Mouse (Mus musculus) testis, adult 2 months (tissue): ENCODE data around the gene Rab10. TPM values are rescaled to one million over a fixed set of nuclear protein-coding genes. Genes with fewer than 3 reads are reported as not detected.
A peak's percentile ranks its signal among the peaks of the same experiment; 100 is the strongest.

Experiments used
- H3K27ac ChIP-seq: fragments of 200-500 bp; 2 replicates; pipeline ENCODE4 v1.5.1; 2012; ENCODE audit warnings: low read depth, low read length; ENCODE audit not compliant: control insufficient read depth, insufficient read depth
- H3K27me3 ChIP-seq: fragments of 200-500 bp; 2 replicates; pipeline ENCODE4 v1.6.1; 2012; ENCODE audit warnings: mild to moderate bottlenecking, low read length, moderate library complexity; ENCODE audit not compliant: control insufficient read depth, insufficient read depth
- H3K36me3 ChIP-seq: fragments of 200-500 bp; 2 replicates; pipeline ENCODE4 v1.6.1; 2012; ENCODE audit warnings: mild to moderate bottlenecking, low read length; ENCODE audit not compliant: control insufficient read depth, insufficient read depth
- H3K4me1 ChIP-seq: fragments of 200-500 bp; 2 replicates; pipeline ENCODE4 v1.6.1; 2012; ENCODE audit warnings: low read length; ENCODE audit not compliant: control insufficient read depth, insufficient read depth
- H3K4me3 ChIP-seq: fragments of 200-500 bp; 2 replicates; pipeline ENCODE4 v1.5.1; 2012; ENCODE audit warnings: low read depth, mild to moderate bottlenecking, low read length, moderate library complexity, mixed read lengths; ENCODE audit not compliant: control insufficient read depth
- CTCF ChIP-seq: fragments of 200-500 bp; IDR thresholded peaks from 2 replicates; pipeline ENCODE4 v1.5.1; 2012; ENCODE audit warnings: low read depth, mild to moderate bottlenecking, inconsistent platforms, low read length, moderate library complexity; ENCODE audit not compliant: control insufficient read depth, insufficient read depth, insufficient replicate concordance
- POLR2A ChIP-seq: fragments of 200-500 bp; IDR thresholded peaks from 2 replicates; pipeline ENCODE4 v1.6.1; 2012; ENCODE audit warnings: low read depth, mild to moderate bottlenecking, inconsistent platforms, low read length, moderate library complexity; ENCODE audit not compliant: control insufficient read depth
- polyA plus RNA-seq: library from polyadenylated mRNA; depleted of rRNA; stranded (reverse); fragments of >200 nt; gene quantifications from 2 replicates; pipeline ENCODE4 v1.2.3, GENCODE M21; 2012

Gene Rab10
- polyA plus RNA-seq, 1 experiment, result 15.3 TPM

GRCm38 (mm10) chr12:3264449-3264848 is 45.3 kb downstream of the Rab10 start:
- no peaks in the 10 kb centered on the region for H3K27me3 ChIP-seq
- H3K4me1 ChIP-seq, result peaks cover 2% of the 10 kb centered on the region; the same call in 1 of the 2 replicates
- no peak overlapping the region for H3K4me3 ChIP-seq
- TF ChIP-seq CTCF (no peak), POLR2A (no peak)
- no peaks in the 10 kb centered on the region for H3K36me3 ChIP-seq
- no peak overlapping the region for H3K27ac ChIP-seq

GRCm38 (mm10) chr12:3261596-3261995 is 48.2 kb downstream of the Rab10 start:
- Histone ChIP-seq H3K27me3 (no peaks in the 10 kb centered on the region), H3K4me1 (peaks cover 2% of the 10 kb centered on the region; the same call in 1 of the 2 replicates), H3K4me3 (no peak overlapping the region), H3K27ac (no peak overlapping the region), H3K36me3 (no peaks in the 10 kb centered on the region; the same call in 1 of the 2 replicates)
- no peak for TF ChIP-seq POLR2A
- TF ChIP-seq CTCF, result no peak

DNA sequence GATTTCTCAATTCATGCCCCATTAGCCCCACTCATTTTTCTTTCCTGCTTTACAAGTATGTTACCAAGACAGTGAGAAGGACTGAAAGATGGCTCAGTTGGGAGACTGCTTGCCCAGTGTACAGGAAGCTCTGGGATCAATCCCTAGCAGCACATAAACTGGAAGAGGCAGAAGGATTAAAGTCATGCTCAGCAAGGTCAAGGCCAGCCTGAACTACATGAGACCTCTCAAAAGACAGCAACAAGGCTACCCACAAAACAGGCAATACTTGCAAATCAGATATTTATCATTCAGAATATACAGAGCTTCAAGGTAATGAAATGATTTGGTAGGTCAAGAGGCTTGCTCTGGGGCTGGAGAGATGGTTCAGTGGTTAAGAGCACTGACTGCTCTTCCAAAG is 53.8 kb downstream of the Rab10 start:
- Histone ChIP-seq H3K36me3 (peaks cover 2% of the 10 kb centered on the region), H3K27me3 (no peaks in the 10 kb centered on the region), H3K27ac (no peak overlapping the region), H3K4me1 (no peaks in the 10 kb centered on the region), H3K4me3 (no peak overlapping the region)
- no peak for TF ChIP-seq POLR2A
- no peak for TF ChIP-seq CTCF

DNA sequence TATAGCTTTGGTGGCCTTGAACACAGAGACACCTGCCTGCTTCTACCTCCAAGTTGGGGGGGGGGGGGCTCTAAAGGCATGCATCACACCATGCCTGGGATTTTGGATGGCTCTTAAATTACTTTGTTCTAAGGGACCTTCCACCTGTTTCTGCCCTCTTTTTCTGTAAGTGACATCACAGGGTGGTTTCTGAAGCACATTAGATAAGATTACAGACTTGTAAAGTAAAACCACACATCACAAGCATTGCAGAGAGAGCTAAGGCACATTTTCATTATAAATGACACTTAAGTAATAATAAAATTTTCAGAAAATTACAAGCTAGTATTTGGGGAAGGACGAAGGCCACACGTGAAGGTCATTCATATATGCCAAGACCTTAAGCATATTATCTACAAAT is 54.3 kb downstream of the Rab10 start:
- Histone ChIP-seq H3K36me3 (peaks cover 2% of the 10 kb centered on the region), H3K4me1 (no peaks in the 10 kb centered on the region)

DNA sequence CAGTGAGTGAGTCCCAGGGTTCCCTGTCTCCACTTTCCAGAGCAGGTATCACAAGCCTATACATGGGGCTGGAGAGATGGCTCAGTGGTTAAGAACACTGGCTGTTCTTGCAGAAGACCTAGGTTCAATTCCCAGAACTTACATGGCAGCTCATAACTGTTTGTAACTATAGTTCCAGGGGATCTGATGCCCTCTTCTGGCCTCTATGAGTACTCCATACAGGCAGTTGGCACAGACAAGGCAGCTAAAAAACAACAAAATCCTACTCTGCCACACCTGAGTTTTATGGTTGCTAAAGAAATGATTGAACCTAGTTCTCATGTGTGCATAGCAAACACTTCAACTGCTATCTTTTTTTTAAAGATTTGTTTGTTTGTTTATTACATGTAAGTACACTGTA is 56.2 kb downstream of the Rab10 start:
- H3K36me3 ChIP-seq, result peaks cover 2% of the 10 kb centered on the region
- H3K4me3 ChIP-seq, result no peak overlapping the region
- H3K4me1 ChIP-seq, result no peaks in the 10 kb centered on the region
- H3K27me3 ChIP-seq, result no peaks in the 10 kb centered on the region
- H3K27ac ChIP-seq, result no peak overlapping the region
- TF ChIP-seq POLR2A (no peak), CTCF (no peak)

More for the DNA sequence above, 54.3 kb downstream of the Rab10 start:
- H3K27ac ChIP-seq, result no peak overlapping the region
- no peaks in the 10 kb centered on the region for H3K27me3 ChIP-seq
- no peak overlapping the region for H3K4me3 ChIP-seq
- TF ChIP-seq CTCF (no peak), POLR2A (no peak)

- H3K27me3 ChIP-seq, result no peaks in the 10 kb centered on the region
- TF ChIP-seq POLR2A, result no peak
- TF ChIP-seq CTCF, result no peak
Measured at GRCm38 (mm10) chr12:3246091-3246490, 63.7 kb downstream of the Rab10 start.

GRCm38 (mm10) chr12:3239544-3239943 is 70.2 kb downstream of the Rab10 start:
- Histone ChIP-seq H3K36me3 (no peaks in the 10 kb centered on the region), H3K27ac (no peak overlapping the region), H3K27me3 (no peaks in the 10 kb centered on the region), H3K4me3 (no peak overlapping the region; the same call in 1 of the 2 replicates), H3K4me1 (peaks cover 5% of the 10 kb centered on the region; the same call in 1 of the 2 replicates)
- TF ChIP-seq POLR2A (no peak), CTCF (no peak)

More at GRCm38 (mm10) chr12:3246091-3246490, 63.7 kb downstream of the Rab10 start:
- no peak overlapping the region for H3K4me3 ChIP-seq
- no peaks in the 10 kb centered on the region for H3K4me1 ChIP-seq
- no peak overlapping the region for H3K27ac ChIP-seq
- no peaks in the 10 kb centered on the region; the same call in 1 of the 2 replicates for H3K36me3 ChIP-seq

- H3K27me3 ChIP-seq, result no peaks in the 10 kb centered on the region
- TF ChIP-seq POLR2A (no peak), CTCF (no peak)
- H3K27ac ChIP-seq, result peak overlapping the region; percentile 15; the same call in 1 of the 2 replicates
- no peaks in the 10 kb centered on the region for H3K36me3 ChIP-seq
- H3K4me3 ChIP-seq, result peak overlapping the region; percentile 44
- H3K4me1 ChIP-seq, result peaks cover 5% of the 10 kb centered on the region; the same call in 1 of the 2 replicates
Measured at GRCm38 (mm10) chr12:3238361-3239051, 71.3 kb downstream of the Rab10 start.
